Mouse (Mus musculus): ENCODE results near the gene Rundc3b.

DNA sequence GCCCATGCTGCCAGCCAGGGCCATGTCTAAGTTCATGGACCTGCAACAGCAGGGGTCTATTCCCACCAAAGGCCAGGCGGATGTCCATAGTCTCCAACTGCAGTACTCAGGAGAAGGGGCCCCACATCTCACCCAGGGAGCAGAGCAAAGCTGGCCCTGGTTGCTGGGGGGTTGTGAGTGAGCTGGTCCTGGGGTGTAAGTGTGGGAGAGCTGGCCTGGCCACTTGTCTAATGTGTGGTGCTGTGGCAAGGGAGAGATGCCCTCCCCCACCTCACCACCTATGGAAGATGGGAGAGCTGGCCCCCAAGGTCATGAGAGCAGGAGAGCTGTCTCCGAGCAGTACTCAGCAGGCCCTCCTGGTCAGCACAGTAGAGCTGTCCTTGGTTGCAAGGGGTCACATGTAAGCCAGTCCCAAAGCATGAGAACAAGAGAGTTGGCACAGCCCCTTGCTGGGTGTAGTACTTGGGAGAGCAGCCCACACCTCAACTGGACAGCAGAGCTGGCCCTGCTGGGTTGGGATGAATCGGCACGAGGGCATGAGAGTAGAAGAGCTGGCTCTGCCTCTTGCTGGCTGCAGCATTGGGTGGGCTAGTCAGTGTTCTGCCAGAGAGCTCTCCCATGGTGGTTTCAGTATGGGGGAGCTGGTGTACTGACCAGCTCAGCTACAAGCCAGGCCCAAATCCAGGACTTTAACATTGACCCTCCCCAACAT is 134.6 kb downstream of the Rundc3b start:
- TF ChIP-seq POLR2A (IDR thresholded peaks at IDR 0.05; ENCODE audit: insufficient read depth, low read length), result no peak
- no peak for TF ChIP-seq CTCF (IDR thresholded peaks at IDR 0.05; ENCODE audit: low read depth, low read length)

Measured in ES-Bruce4 (cell line).